Mouse (Mus musculus): Measurements from ENCODE around the gene Cuzd1.

The Cuzd1 gene

GRCm38 (mm10) chr7:131322192-131322591 is at the start of gene Cuzd1:
Gene Cuzd1 (minus strand): TSS chr7:131322292.
- DNase-seq: no peak

GRCm38 (mm10) chr7:131371470-131371860 is 49.4 kb upstream of the Cuzd1 start:
- DNase-seq: no peak

- DNase-seq: peak; percentile 84
These were observed 48.8 kb upstream of the Cuzd1 start, which contains the start of gene Pstk for GRCm38 (mm10) chr7:131370648-131371469. Gene Pstk (plus strand): TSS chr7:131371141.

- DNase-seq: no peak
These were observed 42.0 kb upstream of the Cuzd1 start for GRCm38 (mm10) chr7:131364131-131364530.

GRCm38 (mm10) chr7:131362615-131363300 is 40.7 kb upstream of the Cuzd1 start, which contains the start of gene 2310057M21Rik:
Gene 2310057M21Rik (minus strand): TSS chr7:131362759.
- DNase-seq: peak; percentile 96

GRCm38 (mm10) chr7:131362269-131362614 is 40.1 kb upstream of the Cuzd1 start:
- no peak for DNase-seq

GRCm38 (mm10) chr7:131356105-131356504 is 34.0 kb upstream of the Cuzd1 start:
- DNase-seq: no peak

GRCm38 (mm10) chr7:131345856-131346541 is 23.9 kb upstream of the Cuzd1 start:
- DNase-seq: no peak

GRCm38 (mm10) chr7:131337502-131338068 is 15.5 kb upstream of the Cuzd1 start:
- no peak for DNase-seq

- no peak for DNase-seq
These were observed 11.5 kb upstream of the Cuzd1 start, which contains the start of gene Fam24a for GRCm38 (mm10) chr7:131333564-131333963. Gene Fam24a (plus strand): TSS chr7:131333864.

- DNase-seq: no peak
These were observed 9.6 kb upstream of the Cuzd1 start for GRCm38 (mm10) chr7:131331688-131332087.

- no peak for DNase-seq
These were observed 7.3 kb upstream of the Cuzd1 start, which contains the start of gene Fam24b for GRCm38 (mm10) chr7:131329416-131329815. Gene Fam24b (minus strand): TSS chr7:131329516.

- no peak for DNase-seq
These were observed 5.0 kb upstream of the Cuzd1 start for GRCm38 (mm10) chr7:131327054-131327453.

GRCm38 (mm10) chr7:131318340-131318739 is 3.8 kb downstream of the Cuzd1 start:
- DNase-seq: no peak

GRCm38 (mm10) chr7:131317587-131317986 is 4.5 kb downstream of the Cuzd1 start:
- no peak for DNase-seq

- no peak for DNase-seq
These were observed 7.6 kb downstream of the Cuzd1 start for GRCm38 (mm10) chr7:131314493-131314892.

GRCm38 (mm10) chr7:131306733-131307132 is 15.4 kb downstream of the Cuzd1 start:
- no peak for DNase-seq

- no peak for DNase-seq
These were observed 18.8 kb downstream of the Cuzd1 start for GRCm38 (mm10) chr7:131303340-131303739.

GRCm38 (mm10) chr7:131297151-131297550 is 24.9 kb downstream of the Cuzd1 start:
- DNase-seq: no peak

GRCm38 (mm10) chr7:131265851-131266250 is 56.2 kb downstream of the Cuzd1 start:
- no peak for DNase-seq

- no peak for DNase-seq
These were observed 57.8 kb downstream of the Cuzd1 start for GRCm38 (mm10) chr7:131264251-131264650.

- DNase-seq: no peak
These were observed 61.1 kb downstream of the Cuzd1 start for GRCm38 (mm10) chr7:131260946-131261345.
